Mouse (Mus musculus) leukemia stem cell, adult 10-12 weeks (primary cell): ENCODE results near the gene Gm36176. TPM values are rescaled to one million over a fixed set of nuclear protein-coding genes. Genes with fewer than 3 reads are reported as not detected.

Source experiments
- polyA plus RNA-seq: library from polyadenylated mRNA; stranded (reverse); fragments of >175 nt; gene quantifications from 2 replicates; pipeline ENCODE4 v1.2.3, GENCODE M21; 2012; ENCODE audit warnings: low replicate concordance

The Gm36176 gene
- not detected in 2 replicates for polyA plus RNA-seq

GRCm38 (mm10) chr10:77846503-77846902 lies at the start of gene Gm36176:
Gene Gm36176 (plus strand): TSS chr10:77846803.

GRCm38 (mm10) chr10:77798921-77799508 lies 47.6 kb upstream of the Gm36176 start, which contains the start of gene Gm19668:
Gene Gm19668 (minus strand): TSS chr10:77799133.

DNA sequence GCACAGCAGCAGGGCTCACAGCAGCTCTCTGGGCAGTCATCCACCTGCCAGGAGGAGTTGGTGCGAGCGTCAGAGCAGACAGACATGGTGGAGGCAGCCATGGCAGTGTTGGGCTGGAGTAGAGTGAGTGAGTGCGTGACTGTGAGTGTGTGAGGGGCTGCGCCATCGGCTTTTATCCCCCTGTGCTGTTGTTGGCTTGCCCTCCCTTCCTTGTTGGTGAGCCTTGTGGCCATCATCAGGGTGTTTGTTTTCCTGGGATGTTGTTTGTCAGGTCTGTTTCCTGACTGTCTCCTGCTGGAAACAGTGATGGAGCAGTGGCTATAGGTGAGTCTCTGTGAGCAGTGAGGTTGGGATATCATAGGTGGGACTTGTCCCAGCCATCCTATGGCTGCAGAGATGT lies 34.9 kb upstream of the Gm36176 start, which contains the start of gene Gm9507:
Gm9507 (minus strand) TSS at position 101 of the 400 bp plus-strand sequence.

GRCm38 (mm10) chr10:77814382-77814781 lies 32.2 kb upstream of the Gm36176 start, which contains the start of gene Gm2696:
Gene Gm2696 (plus strand): TSS chr10:77814682.

GRCm38 (mm10) chr10:77826951-77827350 lies 19.7 kb upstream of the Gm36176 start, which contains the start of gene Krtap10-4:
Gene Krtap10-4 (minus strand): TSS chr10:77827095.

GRCm38 (mm10) chr10:77835647-77836046 lies 11.0 kb upstream of the Gm36176 start, which contains the start of gene Krtap10-10:
Gene Krtap10-10 (plus strand): TSS chr10:77835947.

DNA sequence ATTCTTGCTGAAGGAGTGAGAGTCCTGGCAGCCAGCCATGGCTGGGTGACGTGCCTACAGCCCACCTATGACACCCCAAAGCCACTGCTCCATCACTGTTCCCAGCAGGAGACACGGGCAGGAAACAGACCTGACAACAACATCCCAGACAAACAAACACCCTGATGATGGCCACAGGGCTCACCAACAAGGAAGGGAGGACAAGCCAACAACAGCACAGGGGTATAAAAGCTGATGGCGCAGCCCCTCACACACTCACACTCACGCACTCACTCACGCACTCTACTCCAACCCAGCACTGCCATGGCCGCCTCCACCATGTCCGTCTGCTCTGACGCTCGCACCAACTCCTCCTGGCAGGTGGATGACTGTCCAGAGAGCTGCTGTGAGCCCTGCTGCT lies 6.0 kb downstream of the Gm36176 start, which contains the start of gene Gm10318:
Gm10318 (plus strand) TSS at position 301 of the 400 bp plus-strand sequence.

DNA sequence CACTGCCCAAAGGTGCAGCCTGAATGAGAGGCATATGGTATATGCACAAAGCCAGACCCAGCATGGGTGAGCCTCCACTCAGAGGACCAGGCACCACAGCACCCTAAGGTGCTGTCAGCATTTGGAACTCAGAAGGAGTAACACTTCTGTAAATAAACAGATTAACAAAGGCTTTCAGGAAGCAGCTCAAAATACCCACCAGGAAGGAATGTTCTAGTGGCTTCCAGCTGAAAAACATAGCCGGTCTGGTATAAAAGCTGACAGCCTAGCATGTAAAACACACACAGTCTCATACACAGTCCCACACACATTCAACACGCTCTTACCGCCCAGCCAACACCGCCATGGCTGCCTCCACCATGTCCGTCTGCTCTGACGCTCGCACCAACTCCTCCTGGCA lies 15.1 kb downstream of the Gm36176 start, which contains the start of gene Gm3285:
Gm3285 (plus strand) TSS at position 301 of the 400 bp plus-strand sequence.

Other genes with a start within 250 kb of the Gm36176 start
- gene Sumo3, start 240.7 kb upstream of the Gm36176 start, polyA plus RNA-seq = 36.3 and 57.5 TPM in 2 replicates
- gene Gm49325, start 240.6 kb upstream of the Gm36176 start, polyA plus RNA-seq = not detected in 2 replicates
- gene Ube2g2, start 224.5 kb upstream of the Gm36176 start, polyA plus RNA-seq = 15.4 and 47.2 TPM in 2 replicates
- 0.10 and 0.16 TPM in 2 replicates for gene Tspear, start 160.2 kb upstream of the Gm36176 start, polyA plus RNA-seq
- gene Gm19402, start 156.0 kb upstream of the Gm36176 start, polyA plus RNA-seq = not detected in 2 replicates
- not detected in 2 replicates for gene Gm9508, start 149.6 kb upstream of the Gm36176 start, polyA plus RNA-seq
- not detected in 2 replicates for gene Gm10272, start 140.2 kb upstream of the Gm36176 start, polyA plus RNA-seq
- gene Gm10024, start 135.3 kb upstream of the Gm36176 start, polyA plus RNA-seq = not detected in 2 replicates
- gene Gm10142, start 131.0 kb upstream of the Gm36176 start, polyA plus RNA-seq = not detected in 2 replicates
- not detected in 2 replicates for gene Krtap12-1, start 126.2 kb upstream of the Gm36176 start, polyA plus RNA-seq
- not detected in 2 replicates for gene Gm10100, start 120.3 kb upstream of the Gm36176 start, polyA plus RNA-seq
- gene Gm18596, start 104.2 kb upstream of the Gm36176 start, polyA plus RNA-seq = 0.22 TPM in 1 of 2 replicates, not detected in the other
- not detected in 2 replicates for gene Gm9736, start 95.4 kb upstream of the Gm36176 start, polyA plus RNA-seq
- gene Gm3233, start 87.1 kb upstream of the Gm36176 start, polyA plus RNA-seq = not detected in 2 replicates
- gene Gm3238, start 75.5 kb upstream of the Gm36176 start, polyA plus RNA-seq = 0.28 TPM in 1 of 2 replicates, not detected in the other
- not detected in 2 replicates for gene Gm7138, start 69.9 kb upstream of the Gm36176 start, polyA plus RNA-seq
- not detected in 2 replicates for gene Gm3250, start 64.3 kb upstream of the Gm36176 start, polyA plus RNA-seq
- gene Gm7137, start 58.6 kb upstream of the Gm36176 start, polyA plus RNA-seq = not detected in 2 replicates
- gene Gm9639, start 51.7 kb upstream of the Gm36176 start, polyA plus RNA-seq = not detected in 2 replicates
- gene Gm19668, start 47.7 kb upstream of the Gm36176 start, polyA plus RNA-seq = not detected in 2 replicates
- gene Gm9507, start 35.0 kb upstream of the Gm36176 start, polyA plus RNA-seq = not detected in 2 replicates
- not detected in 2 replicates for gene Gm2696, start 32.1 kb upstream of the Gm36176 start, polyA plus RNA-seq
- gene Krtap10-4, start 19.7 kb upstream of the Gm36176 start, polyA plus RNA-seq = not detected in 2 replicates
- gene Krtap10-10, start 10.9 kb upstream of the Gm36176 start, polyA plus RNA-seq = not detected in 2 replicates
- gene Gm10318, start 6.1 kb downstream of the Gm36176 start, polyA plus RNA-seq = not detected in 2 replicates
- not detected in 2 replicates for gene Gm3285, start 15.2 kb downstream of the Gm36176 start, polyA plus RNA-seq
- 0.09 and 0.15 TPM in 2 replicates for gene Lrrc3, start 55.7 kb downstream of the Gm36176 start, polyA plus RNA-seq
- 2.6 and 5.5 TPM in 2 replicates for gene Trpm2, start 123.8 kb downstream of the Gm36176 start, polyA plus RNA-seq
- 16.9 and 22.6 TPM in 2 replicates for gene 1810043G02Rik, start 131.7 kb downstream of the Gm36176 start, polyA plus RNA-seq
- gene Pfkl, start 163.3 kb downstream of the Gm36176 start, polyA plus RNA-seq = 84.1 and 114 TPM in 2 replicates
- gene Dnmt3l, start 195.1 kb downstream of the Gm36176 start, polyA plus RNA-seq = 0.14 TPM in 1 of 2 replicates, not detected in the other
- 1.5 and 1.6 TPM in 2 replicates for gene Aire, start 196.8 kb downstream of the Gm36176 start, polyA plus RNA-seq
- gene Icosl, start 222.5 kb downstream of the Gm36176 start, polyA plus RNA-seq = 2.5 and 30.0 TPM in 2 replicates